Mouse (Mus musculus): ENCODE data around the gene Npepl1.

GRCm38 (mm10) chr2:174103527-174103926 is 6.6 kb upstream of the Npepl1 start:
- TF ChIP-seq GATA1 (IDR thresholded peaks at IDR 0.05; ENCODE audit: low read depth, low read length) = no peak
- no peak for TF ChIP-seq CTCF (IDR thresholded peaks at IDR 0.05 in 2 of 3, conservative IDR thresholded peaks at IDR 0.05 in 1 of 3; ENCODE audit: control insufficient read depth in 1 of 3, insufficient read depth in 1 of 3, low read depth in 2 of 3, low read length in 3 of 3, poor library complexity in 1 of 3, severe bottlenecking in 1 of 3)
- TF ChIP-seq POLR2A (IDR thresholded peaks at IDR 0.05; ENCODE audit: control insufficient read depth in 1 of 2, insufficient read depth in 1 of 2, low read depth in 1 of 2, low read length in 2 of 2, poor library complexity in 1 of 2) = no peak
- TF ChIP-seq EP300 (IDR thresholded peaks at IDR 0.05; ENCODE audit: low read depth in 1 of 2, low read length in 2 of 2) = no peak
- TF ChIP-seq ZC3H11A (IDR thresholded peaks at IDR 0.05; ENCODE audit: low read depth, low read length) = no peak
- no peak for TF ChIP-seq USF1 (IDR thresholded peaks at IDR 0.05; ENCODE audit: low read depth, low read length)
- TF ChIP-seq USF2 (IDR thresholded peaks at IDR 0.05; ENCODE audit: borderline replicate concordance in 1 of 2, insufficient read depth in 1 of 2, low read depth in 1 of 2, low read length in 2 of 2) = no peak
- TF ChIP-seq MXI1 (IDR thresholded peaks at IDR 0.05; ENCODE audit: low read depth, low read length) = no peak
- TF ChIP-seq MAFK (IDR thresholded peaks at IDR 0.05; ENCODE audit: borderline replicate concordance, low read depth, low read length) = no peak
- no peak for TF ChIP-seq MYB (IDR thresholded peaks at IDR 0.05; ENCODE audit: low read depth, low read length)
- TF ChIP-seq JUND (IDR thresholded peaks at IDR 0.05; ENCODE audit: low read depth, low read length) = no peak
- TF ChIP-seq ZKSCAN1 (IDR thresholded peaks at IDR 0.05; ENCODE audit: low read depth, low read length) = no peak
- no peak for TF ChIP-seq RAD21 (IDR thresholded peaks at IDR 0.05; ENCODE audit: low read depth, low read length)
